Mouse (Mus musculus) limb, embryonic 14.5 days (tissue): Measurements from ENCODE around the gene Slc19a3. TPM values are rescaled to one million over a fixed set of nuclear protein-coding genes. Genes with fewer than 3 reads are reported as not detected.

Source experiments
- ATAC-seq: fragments of 200-750 bp; cut with Nextera tagmentation; 2 replicates; pipeline ENCODE4 v1.8.0; 2017; ENCODE audit warnings: low read depth, moderate number of reproducible peaks, moderate TSS enrichment; ENCODE audit not compliant: low FRiP score
- DNase-seq: peaks from one replicate; pipeline ENCODE4 v3.0.0-alpha.2; 2015; ENCODE audit warnings: low spot score
- H3K27ac ChIP-seq: fragments of 300-500 bp; sonication (generic); replicated peaks from 2 replicates; pipeline ENCODE4 v1.5.1; 2014; ENCODE audit warnings: low read depth, mild to moderate bottlenecking, low read length, moderate library complexity, mixed read lengths
- H3K27me3 ChIP-seq: fragments of 300-500 bp; sonication (generic); 2 replicates; pipeline ENCODE4 v1.6.1; 2014; ENCODE audit warnings: low read length, mixed read lengths; ENCODE audit not compliant: control insufficient read depth, insufficient read depth
- H3K36me3 ChIP-seq: fragments of 300-500 bp; sonication (generic); 2 replicates; pipeline ENCODE4 v1.6.1; 2014; ENCODE audit warnings: mild to moderate bottlenecking, low read length, moderate library complexity, mixed read lengths; ENCODE audit not compliant: control insufficient read depth, insufficient read depth
- H3K4me1 ChIP-seq: fragments of 300-500 bp; sonication (generic); 2 replicates; pipeline ENCODE4 v1.6.1; 2014; ENCODE audit warnings: antibody characterized with exemption, low read length, mixed read lengths; ENCODE audit not compliant: control insufficient read depth, insufficient read depth
- H3K4me2 ChIP-seq: fragments of 300-500 bp; sonication (generic); replicated peaks from 2 replicates; pipeline ENCODE4 v1.6.1; 2014; ENCODE audit warnings: low read depth, mild to moderate bottlenecking, low read length, moderate library complexity; ENCODE audit not compliant: severe bottlenecking
- H3K4me3 ChIP-seq: fragments of 300-500 bp; sonication (generic); replicated peaks from 2 replicates; pipeline ENCODE4 v1.5.1; 2014; ENCODE audit warnings: low read length
- H3K9ac ChIP-seq: fragments of 300-500 bp; sonication (generic); 2 replicates; pipeline ENCODE4 v1.6.1; 2014; ENCODE audit warnings: mild to moderate bottlenecking, low read depth, low read length, moderate library complexity; ENCODE audit not compliant: severe bottlenecking
- H3K9me3 ChIP-seq: fragments of 300-500 bp; sonication (generic); 2 replicates; pipeline ENCODE4 v1.6.1; 2016; ENCODE audit warnings: low read length; ENCODE audit not compliant: control insufficient read depth
- POLR2A ChIP-seq: fragments of 200-500 bp; IDR thresholded peaks from 2 replicates; pipeline ENCODE4 v1.8.0; 2012; ENCODE audit warnings: inconsistent platforms, mild to moderate bottlenecking, moderate library complexity, borderline replicate concordance; ENCODE audit not compliant: insufficient read depth, insufficient read length; ENCODE audit errors: extremely low read depth
- WGBS: fragments of 180-500 bp; shearing (Covaris S2); extraction: QIAGEN DNeasy Blood & Tissue Kit; methylation state at CpG from one replicate; pipeline ENCODE4 v1.1.7; 2014; 5-methylcytosine and 5-hydroxymethylcytosine counted together
- polyA plus RNA-seq, 2 experiments: library from polyadenylated mRNA; depleted of rRNA in 1 of 2; stranded (reverse) in 1 of 2; unstranded in 1 of 2; fragments of >200 nt; fragmentation: Nextera tagmentation in 1 of 2; extraction: Ambion mirVana in 1 of 2; gene quantifications; 2 replicates each; pipeline versions ENCODE4 v1.2.1 to v1.2.3; 2012 to 2014

Gene Slc19a3
- polyA plus RNA-seq, 2 experiments, result 0.54 to 1.2 TPM

DNA sequence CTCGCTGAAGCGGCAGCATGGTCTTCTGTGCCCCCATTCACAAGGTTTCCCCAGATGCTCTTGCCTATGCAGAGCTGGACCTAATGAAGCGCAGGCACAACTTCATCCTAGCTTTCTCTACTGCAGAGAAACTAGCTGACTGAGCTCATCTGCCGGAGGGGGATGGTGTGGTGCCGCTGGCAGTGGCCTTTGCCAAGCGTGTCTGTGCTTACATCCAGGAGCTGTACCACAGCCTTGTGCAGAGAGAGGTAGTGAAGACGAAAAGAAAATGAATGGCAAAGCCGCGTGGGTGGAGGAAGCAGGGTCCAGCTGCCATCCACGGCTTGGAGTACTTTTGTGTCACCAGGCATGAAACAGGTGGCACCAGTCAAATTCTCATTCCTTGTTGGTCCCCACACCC, 29.0 kb upstream of the Slc19a3 start:
- Histone ChIP-seq H3K36me3 (no peaks in the 10 kb centered on the region), H3K4me2 (no peak overlapping the region), H3K4me3 (no peak overlapping the region), H3K27me3 (no peaks in the 10 kb centered on the region), H3K4me1 (no peaks in the 10 kb centered on the region), H3K27ac (no peak overlapping the region), H3K9ac (no peak overlapping the region), H3K9me3 (no peaks in the 10 kb centered on the region)
- TF ChIP-seq POLR2A, result no peak
- DNase-seq (no peak), ATAC-seq (no peak)
- WGBS, result 86% methylated on average over 10 of the region's 10 CpGs

- ATAC-seq, result no peak
- DNase-seq, result no peak
- H3K27ac ChIP-seq, result no peak overlapping the region
- no peaks in the 10 kb centered on the region for H3K36me3 ChIP-seq
- no peaks in the 10 kb centered on the region for H3K9me3 ChIP-seq
- WGBS, result 72% methylated on average over 4 of the region's 4 CpGs
- no peaks in the 10 kb centered on the region for H3K4me1 ChIP-seq
- H3K9ac ChIP-seq, result no peak overlapping the region
- no peak overlapping the region for H3K4me3 ChIP-seq
- no peak for TF ChIP-seq POLR2A
- no peak overlapping the region for H3K4me2 ChIP-seq
- no peaks in the 10 kb centered on the region for H3K27me3 ChIP-seq
These were observed 28.3 kb upstream of the Slc19a3 start for GRCm38 (mm10) chr1:83066577-83066976.

GRCm38 (mm10) chr1:83064851-83065250, 26.6 kb upstream of the Slc19a3 start:
- no peak for TF ChIP-seq POLR2A
- peak; percentile 60 for DNase-seq
- H3K27me3 ChIP-seq, result no peaks in the 10 kb centered on the region
- H3K4me3 ChIP-seq, result no peak overlapping the region
- no peak for ATAC-seq
- WGBS, result 28% methylated on average over 3 of the region's 3 CpGs
- H3K27ac ChIP-seq, result no peak overlapping the region
- no peaks in the 10 kb centered on the region for H3K4me1 ChIP-seq
- no peaks in the 10 kb centered on the region for H3K9me3 ChIP-seq
- no peak overlapping the region for H3K9ac ChIP-seq
- no peak overlapping the region for H3K4me2 ChIP-seq
- no peaks in the 10 kb centered on the region for H3K36me3 ChIP-seq

GRCm38 (mm10) chr1:83060643-83061042, 22.4 kb upstream of the Slc19a3 start, which contains the start of gene Krtap28-13:
Gene Krtap28-13 (plus strand): TSS chr1:83060930.
- H3K9ac ChIP-seq, result no peak within 1 kb of the TSS
- no peaks in the 10 kb centered on the region for H3K36me3 ChIP-seq
- H3K4me1 ChIP-seq, result no peaks in the 10 kb centered on the region
- no peak for DNase-seq
- H3K4me2 ChIP-seq, result no peak within 1 kb of the TSS
- H3K4me3 ChIP-seq, result no peak within 1 kb of the TSS
- no peak within 1 kb of the TSS for H3K27ac ChIP-seq
- no peaks in the 10 kb centered on the region for H3K9me3 ChIP-seq
- WGBS, result 93% methylated on average over 4 of the region's 4 CpGs
- no peaks in the 10 kb centered on the region for H3K27me3 ChIP-seq
- ATAC-seq, result no peak
- TF ChIP-seq POLR2A, result no peak

DNA sequence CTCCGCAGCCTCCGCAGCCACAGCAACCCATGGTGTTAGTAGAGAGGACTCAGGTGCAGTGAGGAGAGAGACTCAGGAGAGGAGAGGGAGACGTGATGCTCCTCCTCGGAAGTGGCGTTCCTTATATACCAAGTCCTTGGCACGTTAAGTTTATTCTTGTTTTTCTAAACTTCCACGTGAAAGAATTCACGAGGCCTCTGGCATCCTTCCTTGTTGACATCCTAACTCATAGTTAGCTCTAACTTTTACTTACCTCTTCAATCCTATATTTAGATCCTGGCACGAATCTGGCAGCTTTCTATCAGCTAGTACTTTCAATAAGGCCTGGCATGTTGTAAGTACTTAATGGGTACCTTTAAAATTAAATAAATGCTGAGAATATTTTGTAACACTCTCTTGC, 21.0 kb upstream of the Slc19a3 start, which contains the start of gene A030005K14Rik:
TSS of gene A030005K14Rik (minus strand) at position 101 of the 400 bp plus-strand sequence.
- Histone ChIP-seq H3K27ac (no peak within 1 kb of the TSS), H3K9me3 (no peaks in the 10 kb centered on the region), H3K27me3 (no peaks in the 10 kb centered on the region), H3K4me3 (no peak within 1 kb of the TSS), H3K9ac (no peak within 1 kb of the TSS), H3K4me2 (no peak within 1 kb of the TSS), H3K36me3 (no peaks in the 10 kb centered on the region), H3K4me1 (no peaks in the 10 kb centered on the region)
- WGBS, result 86% methylated on average over 9 of the region's 9 CpGs
- TF ChIP-seq POLR2A, result no peak
- ATAC-seq (no peak), DNase-seq (no peak)

DNA sequence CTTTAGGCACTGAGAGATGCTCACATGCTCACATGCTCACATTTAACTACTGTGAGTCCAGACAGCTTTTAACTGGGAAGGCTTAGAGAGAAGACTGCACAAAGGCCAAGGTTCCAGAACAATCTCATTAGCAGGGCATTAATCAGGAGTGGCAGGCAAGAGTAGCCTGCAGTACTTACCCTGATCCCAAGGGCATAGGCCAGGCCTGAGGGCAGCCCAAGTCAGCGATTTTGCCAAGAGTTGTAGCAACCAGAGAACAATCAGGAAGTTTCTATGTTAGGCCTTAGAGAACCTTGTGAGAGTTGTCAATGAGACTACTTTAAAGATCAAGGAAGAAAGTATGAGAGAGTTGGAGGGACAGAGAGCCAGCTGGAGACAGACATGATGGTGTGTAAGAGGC, 20.2 kb upstream of the Slc19a3 start:
- Histone ChIP-seq H3K9me3 (no peaks in the 10 kb centered on the region), H3K36me3 (no peaks in the 10 kb centered on the region), H3K4me1 (no peaks in the 10 kb centered on the region), H3K4me3 (no peak overlapping the region), H3K9ac (no peak overlapping the region), H3K4me2 (no peak overlapping the region), H3K27me3 (no peaks in the 10 kb centered on the region), H3K27ac (no peak overlapping the region)
- 56% methylated on average over 1 of the region's 1 CpGs for WGBS
- ATAC-seq (no peak), DNase-seq (no peak)
- no peak for TF ChIP-seq POLR2A
